Mouse (Mus musculus) megakaryocyte, embryonic 14.5 days (primary cell): ENCODE measurements around the gene Etnppl.

ENCODE experiments used
- FLI1 ChIP-seq: IDR thresholded peaks from 2 replicates; pipeline ENCODE4 v1.6.1; 2012; ENCODE audit warnings: low read length, inconsistent platforms, mixed read lengths
- GATA1 ChIP-seq: IDR thresholded peaks from 3 replicates; pipeline ENCODE4 v1.6.1; 2012; ENCODE audit warnings: mixed read lengths, low read length, inconsistent platforms, borderline replicate concordance

GRCm38 (mm10) chr3:130649569-130649968, 32.3 kb downstream of the Etnppl start:
- TF ChIP-seq GATA1 = no peak
- TF ChIP-seq FLI1 = no peak
